Mouse (Mus musculus): Measurements from ENCODE around the gene Usp7.
A peak's percentile ranks its signal among the peaks of the same experiment; 100 is the strongest.
"Not testable (repeated sequence)": the region's sequence is repeated elsewhere in the genome, so short reads cannot be mapped to it uniquely, and the experiment has no call there.

The Usp7 gene

GRCm38 (mm10) chr16:8783198-8783913, 8.8 kb downstream of the Usp7 start:
- no peak for DNase-seq (ENCODE audit: low spot score)

DNA sequence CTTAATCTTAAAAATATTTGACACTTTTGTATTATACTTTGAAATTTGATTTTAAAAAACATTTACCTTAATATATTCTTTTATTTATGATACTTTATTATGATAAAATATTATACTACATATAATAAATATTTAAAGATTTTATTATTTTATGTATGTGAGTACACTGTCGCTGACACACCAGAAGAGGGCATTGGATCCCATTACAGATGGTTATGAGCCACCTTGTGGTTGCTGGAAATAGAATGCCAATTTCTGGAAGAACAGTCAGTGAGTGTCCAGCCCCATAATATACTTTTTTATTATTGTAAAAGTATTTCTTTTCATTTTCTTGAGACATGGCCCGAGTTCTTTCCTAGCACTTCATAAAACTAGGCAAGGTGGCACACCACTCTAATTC, 10.4 kb downstream of the Usp7 start:
- DNase-seq (ENCODE audit: low spot score), result no peak

- no peak for DNase-seq (ENCODE audit: low spot score)
Observed at GRCm38 (mm10) chr16:8781191-8781590, 10.9 kb downstream of the Usp7 start.

GRCm38 (mm10) chr16:8780187-8780586, 11.9 kb downstream of the Usp7 start:
- no peak for DNase-seq (ENCODE audit: low spot score)

GRCm38 (mm10) chr16:8778697-8779096, 13.4 kb downstream of the Usp7 start:
- no peak for DNase-seq (ENCODE audit: low spot score)

DNA sequence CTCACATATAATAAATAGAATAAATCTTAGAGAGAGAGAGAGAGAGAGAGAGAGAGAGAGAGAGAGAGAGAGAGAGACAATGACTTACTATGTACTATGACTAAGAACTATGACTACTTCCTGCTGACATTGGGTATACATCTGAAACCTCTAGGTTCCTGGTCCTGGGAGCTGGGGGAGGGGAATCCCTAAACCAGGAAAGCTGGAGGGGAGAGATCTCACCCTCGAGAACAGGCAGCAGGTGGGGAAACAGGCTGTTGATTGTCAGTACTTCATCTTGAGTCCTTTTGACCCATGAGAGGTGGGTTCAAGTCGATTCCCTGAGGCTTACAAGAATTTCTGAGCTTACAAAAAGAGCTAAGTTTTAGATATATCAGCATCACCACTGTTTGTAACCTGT, 14.9 kb downstream of the Usp7 start:
- DNase-seq (ENCODE audit: low spot score), result no peak

GRCm38 (mm10) chr16:8776634-8777033, 15.5 kb downstream of the Usp7 start:
- no peak for DNase-seq (ENCODE audit: low spot score)

- no peak for DNase-seq (ENCODE audit: low spot score)
Observed at GRCm38 (mm10) chr16:8771086-8771485, 21.0 kb downstream of the Usp7 start.

DNA sequence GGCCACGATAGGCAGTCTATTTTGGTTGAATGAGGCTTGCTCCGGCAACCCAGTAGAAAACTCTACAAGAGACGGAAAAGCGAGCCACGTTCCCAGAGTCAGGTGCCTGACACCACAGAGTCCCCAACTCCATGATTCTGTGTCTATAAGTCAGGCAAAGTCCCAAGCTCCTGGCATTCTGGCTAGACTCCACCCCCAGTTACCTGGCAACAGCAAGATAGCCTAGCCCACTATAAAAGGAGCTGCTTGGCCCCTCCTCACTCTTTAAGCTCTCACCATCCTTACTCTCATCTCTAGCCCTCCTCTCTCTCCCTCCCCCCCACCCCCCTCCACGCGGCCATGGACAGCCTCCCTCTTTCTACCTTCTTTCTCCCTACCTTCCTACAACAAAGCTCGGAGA, 21.8 kb downstream of the Usp7 start:
- not testable (repeated sequence) for DNase-seq (ENCODE audit: low spot score)

GRCm38 (mm10) chr16:8769466-8769865, 22.6 kb downstream of the Usp7 start:
- DNase-seq (ENCODE audit: low spot score), result no peak

GRCm38 (mm10) chr16:8769065-8769464, 23.0 kb downstream of the Usp7 start:
- DNase-seq (ENCODE audit: low spot score), result peak; percentile 67

GRCm38 (mm10) chr16:8768588-8768987, 23.5 kb downstream of the Usp7 start:
- no peak for DNase-seq (ENCODE audit: low spot score)

DNA sequence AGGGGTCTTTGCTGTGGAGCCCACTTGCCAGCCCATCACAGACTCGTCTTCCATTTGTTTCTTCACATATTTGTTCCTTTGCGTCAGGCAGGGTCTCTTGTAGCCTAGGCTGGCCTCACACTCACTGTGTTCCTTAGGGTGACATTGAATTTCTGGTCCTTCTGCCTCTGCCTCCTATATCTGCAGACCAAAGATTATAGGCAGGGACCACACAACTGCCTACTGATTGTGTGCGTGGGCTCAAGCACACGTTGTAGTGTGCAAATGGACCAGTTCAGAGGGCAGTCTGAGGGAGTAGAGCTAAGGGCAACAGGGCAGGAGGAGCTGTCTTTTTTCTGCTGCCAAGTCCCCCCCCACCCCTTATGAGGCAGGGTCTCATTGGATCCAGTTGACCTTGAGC, 24.0 kb downstream of the Usp7 start:
- no peak for DNase-seq (ENCODE audit: low spot score)

- peak; percentile 18 for DNase-seq (ENCODE audit: low spot score)
Observed at GRCm38 (mm10) chr16:8767133-8768052, 24.7 kb downstream of the Usp7 start.

DNA sequence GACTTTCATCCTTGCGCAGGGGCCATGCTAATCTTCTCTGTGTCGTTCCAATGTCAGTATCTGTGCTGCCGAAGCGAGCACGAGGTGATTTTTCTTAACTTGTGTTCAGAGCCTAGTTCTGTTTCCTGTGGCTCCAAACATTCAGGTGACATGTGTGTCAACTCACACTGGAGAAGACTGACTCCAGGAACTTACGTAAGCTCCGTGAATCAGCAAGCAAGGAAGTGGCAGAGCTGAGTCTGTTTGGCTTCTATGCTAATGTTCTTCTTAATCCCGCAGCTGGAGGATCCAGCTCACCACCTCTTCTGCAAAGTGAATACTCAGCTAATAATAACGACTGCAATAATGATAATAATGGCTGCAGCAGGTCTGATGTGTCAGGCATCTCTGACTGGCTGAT, 25.9 kb downstream of the Usp7 start:
- no peak for DNase-seq (ENCODE audit: low spot score)

GRCm38 (mm10) chr16:8764124-8764907, 27.8 kb downstream of the Usp7 start:
- DNase-seq (ENCODE audit: low spot score), result no peak

DNA sequence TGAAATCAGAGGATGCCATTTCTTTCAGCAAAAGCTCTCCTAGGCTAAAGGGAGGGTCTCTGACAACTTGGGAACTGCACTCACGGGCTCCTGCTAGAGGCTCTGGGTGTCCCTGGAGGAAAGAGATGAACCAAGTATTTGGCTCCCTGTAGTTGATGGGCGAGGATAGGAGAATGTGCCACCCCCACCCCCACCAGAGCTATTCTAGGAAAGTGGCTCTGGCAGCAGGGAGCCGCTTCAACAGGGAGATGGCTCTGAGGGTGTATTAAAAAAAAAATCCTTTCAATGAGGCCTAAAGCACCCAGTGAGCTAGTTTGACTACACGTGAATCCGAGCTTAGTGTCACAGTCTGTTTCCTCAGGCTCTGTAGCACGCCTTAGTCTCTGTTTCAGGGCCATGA, 29.1 kb downstream of the Usp7 start:
- peak; percentile 18 for DNase-seq (ENCODE audit: low spot score)

DNA sequence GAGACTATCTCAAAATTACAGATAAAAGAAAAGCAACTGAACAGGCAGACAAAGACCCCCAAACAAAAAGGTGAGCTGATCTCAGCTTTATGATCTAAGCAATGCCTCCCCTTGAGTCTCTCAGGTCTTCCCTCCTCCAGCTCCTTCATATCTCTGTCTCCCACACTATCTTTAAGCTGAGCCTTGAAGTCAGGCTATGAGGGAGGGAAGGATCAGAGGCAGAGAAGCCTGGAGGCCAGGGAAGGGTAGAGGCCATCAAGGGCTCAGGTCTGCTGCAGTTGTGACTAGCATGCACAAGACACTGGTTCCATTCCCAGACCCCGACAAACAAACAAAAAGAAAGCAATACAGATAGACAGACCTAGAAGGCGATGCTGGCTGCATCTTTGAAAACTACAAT, 30.2 kb downstream of the Usp7 start:
- no peak for DNase-seq (ENCODE audit: low spot score)

DNA sequence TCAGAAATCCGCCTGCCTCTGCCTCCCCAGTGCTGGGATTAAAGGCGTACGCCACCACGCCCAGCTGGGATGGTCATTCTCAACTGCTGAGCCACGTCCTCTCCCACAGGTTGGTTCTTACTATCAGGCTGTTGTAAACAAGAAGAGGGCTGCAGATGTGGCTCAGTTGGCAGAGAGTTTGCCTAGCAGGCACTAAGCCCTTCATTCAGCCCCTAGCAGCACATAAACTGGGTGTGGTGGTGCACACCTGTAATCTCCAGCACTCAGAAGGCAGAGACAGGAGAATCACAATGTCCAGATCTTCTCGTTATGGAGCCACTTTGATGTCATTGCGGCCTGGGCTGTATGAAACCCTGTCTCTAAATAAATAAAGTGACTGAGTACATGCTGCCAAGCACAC, 31.1 kb downstream of the Usp7 start:
- no peak for DNase-seq (ENCODE audit: low spot score)

- DNase-seq (ENCODE audit: low spot score), result no peak
Observed at GRCm38 (mm10) chr16:8758979-8759378, 33.1 kb downstream of the Usp7 start.

- no peak for DNase-seq (ENCODE audit: low spot score)
Observed at GRCm38 (mm10) chr16:8758193-8758592, 33.9 kb downstream of the Usp7 start.

DNA sequence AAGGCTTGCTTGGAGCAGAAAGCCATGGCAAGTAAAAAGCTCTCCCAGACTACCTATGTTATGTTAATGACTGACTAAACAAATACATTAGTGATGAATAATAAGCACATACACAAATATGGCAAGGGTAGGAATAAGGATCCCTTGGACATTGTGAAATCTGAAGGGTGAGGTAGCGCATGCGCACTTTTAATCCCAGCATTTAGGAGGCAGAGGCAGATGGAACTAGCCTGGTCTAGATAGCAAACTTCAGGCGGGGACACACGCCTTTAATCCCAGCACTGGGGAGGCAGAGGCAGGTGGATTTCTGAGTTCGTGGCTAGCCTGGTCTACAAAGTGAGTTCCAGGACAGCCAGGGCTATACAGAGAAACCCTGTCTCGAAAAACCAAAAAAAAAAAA, 34.5 kb downstream of the Usp7 start:
- DNase-seq (ENCODE audit: low spot score), result not testable (repeated sequence)

GRCm38 (mm10) chr16:8752334-8752733, 39.8 kb downstream of the Usp7 start:
- no peak for DNase-seq (ENCODE audit: low spot score)

Measured in layer of hippocampus, adult 11-12 months (tissue).